Mouse (Mus musculus): ENCODE results near the gene Patz1.

GRCm38 (mm10) chr11:3307875-3308274 is 19.2 kb downstream of the Patz1 start:
- TF ChIP-seq CTCF (IDR thresholded peaks at IDR 0.05; ENCODE audit: low read depth, low read length) (no peak), POLR2A (IDR thresholded peaks at IDR 0.05; ENCODE audit: borderline replicate concordance, low read depth, low read length) (no peak)
